Mouse (Mus musculus) embryonic stem cell, embryonic (primary cell): ENCODE measurements around the gene Zbtb20.

Experiments used
- CTCF ChIA-PET, 4 experiments: fragments of 300-600 bp in 2 of 4; fragments of 350-600 bp in 2 of 4; sonication (Branson Sonifier 250); formaldehyde crosslinking; loops; one replicate each; lab custom pipeline; 2022; ENCODE audit warnings: inconsistent platforms in 2 of 4; lab: Charles Lee
- POLR2A ChIA-PET, 4 experiments: fragments of 300-600 bp in 2 of 4; fragments of 350-600 bp in 2 of 4; sonication (Branson Sonifier 250); formaldehyde crosslinking; loops; one replicate each; lab custom pipeline; 2022; ENCODE audit warnings: antibody characterized with exemption in 4 of 4, inconsistent platforms in 1 of 4; lab: Charles Lee

The Zbtb20 gene

GRCm38 (mm10) chr16:43328221-43328620 is 452.5 kb downstream of the Zbtb20 start:
- CTCF ChIA-PET, result no interaction called here
- POLR2A ChIA-PET, result no interaction called here

GRCm38 (mm10) chr16:43330206-43330605 is 454.5 kb downstream of the Zbtb20 start:
- ChIA-PET POLR2A (no interaction called here), CTCF (no interaction called here)

GRCm38 (mm10) chr16:43331440-43331839 is 455.8 kb downstream of the Zbtb20 start:
- CTCF ChIA-PET, result no interaction called here
- POLR2A ChIA-PET, result no interaction called here

DNA sequence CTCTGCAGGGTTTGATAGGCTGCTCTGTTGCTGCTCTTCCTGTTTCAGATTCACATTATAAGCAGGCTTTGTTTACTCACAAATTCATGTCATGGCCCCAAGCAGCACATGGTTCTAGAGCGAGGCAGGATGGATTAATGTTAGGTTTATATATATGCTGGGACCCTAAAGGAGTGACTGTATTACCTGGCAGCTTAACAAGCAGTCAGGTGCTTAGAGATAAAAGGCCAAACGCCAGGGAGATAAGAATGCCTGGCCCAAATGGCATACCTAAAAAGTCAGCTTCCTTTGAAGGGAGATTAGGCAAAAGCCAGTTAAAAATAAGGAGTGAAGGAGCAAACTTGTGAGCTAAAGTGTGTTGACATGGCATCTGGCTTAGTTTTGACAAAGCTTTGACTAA is 457.1 kb downstream of the Zbtb20 start:
- CTCF ChIA-PET, result interaction anchor here in 1 of 4 experiments (0.7 kb wide), 1 partner anchor 1835 kb away, joined by 4 read pairs; no protein-coding TSS in a partner anchor
- POLR2A ChIA-PET, result no interaction called here

DNA sequence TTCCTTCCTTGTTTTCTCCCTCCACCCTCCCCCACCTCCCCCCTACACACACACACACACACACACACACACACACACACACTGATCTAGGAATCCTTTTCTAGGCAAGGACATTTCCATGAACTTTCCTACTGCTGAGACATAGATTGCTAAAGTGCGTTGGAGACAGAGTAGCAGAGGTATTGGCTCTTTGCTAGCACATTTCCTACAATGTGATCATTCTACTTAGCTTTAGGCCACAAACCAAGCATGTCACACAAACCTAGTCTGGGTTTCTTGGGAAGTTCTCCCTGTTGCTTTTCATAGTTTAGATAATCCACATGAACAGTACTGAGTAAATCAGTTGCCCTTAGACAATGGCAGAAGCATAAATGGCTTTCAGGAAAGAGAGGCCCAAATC is 457.6 kb downstream of the Zbtb20 start:
- CTCF ChIA-PET, result no interaction called here
- POLR2A ChIA-PET, result no interaction called here

- ChIA-PET POLR2A (no interaction called here), CTCF (interaction anchor here in 1 of 4 experiments (1.3 kb wide), 1 partner anchor 1170 kb away, joined by 3 read pairs; no protein-coding TSS in a partner anchor)
Observed at GRCm38 (mm10) chr16:43334411-43335150, 458.9 kb downstream of the Zbtb20 start.

GRCm38 (mm10) chr16:43335151-43335823 is 459.6 kb downstream of the Zbtb20 start:
- POLR2A ChIA-PET, result no interaction called here

GRCm38 (mm10) chr16:43335824-43336215 is 460.1 kb downstream of the Zbtb20 start:
- ChIA-PET CTCF (no interaction called here), POLR2A (no interaction called here)

More at GRCm38 (mm10) chr16:43335151-43335823, 459.6 kb downstream of the Zbtb20 start:
- CTCF ChIA-PET, result interaction anchor here in 1 of 4 experiments (1.3 kb wide), 1 partner anchor 1171 kb away, joined by 3 read pairs; no protein-coding TSS in a partner anchor

- ChIA-PET CTCF (no interaction called here), POLR2A (no interaction called here)
Observed at GRCm38 (mm10) chr16:43340712-43341111, 465.0 kb downstream of the Zbtb20 start.

DNA sequence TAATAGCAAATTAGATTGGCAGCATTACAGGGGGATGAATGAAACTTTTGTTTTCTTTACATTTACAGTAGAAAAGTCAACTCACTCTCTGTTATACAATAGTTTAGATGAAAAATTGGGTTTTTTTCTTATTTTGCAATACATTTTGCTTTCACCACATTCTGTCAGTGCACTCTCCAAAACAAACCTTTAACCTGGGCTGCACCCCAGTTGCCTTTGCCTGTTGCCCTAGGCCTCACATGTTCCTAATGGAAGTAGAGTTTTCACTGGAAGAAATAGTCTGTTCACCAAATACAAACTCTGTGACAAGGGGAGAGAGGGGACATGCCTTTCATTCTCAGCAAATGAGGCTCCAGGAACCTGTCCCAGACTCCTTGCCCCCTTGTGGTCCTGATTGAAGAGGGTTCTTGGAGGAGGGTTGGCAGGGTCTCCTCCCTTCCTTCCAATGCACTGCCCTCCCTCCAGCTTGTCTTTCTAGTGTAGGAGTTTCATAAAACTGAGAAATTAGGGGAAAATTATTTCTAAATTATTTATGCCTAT is 466.3 kb downstream of the Zbtb20 start:
- CTCF ChIA-PET, result no interaction called here
- POLR2A ChIA-PET, result no interaction called here

- ChIA-PET CTCF (no interaction called here), POLR2A (no interaction called here)
Observed at GRCm38 (mm10) chr16:43346094-43346493, 470.4 kb downstream of the Zbtb20 start.

DNA sequence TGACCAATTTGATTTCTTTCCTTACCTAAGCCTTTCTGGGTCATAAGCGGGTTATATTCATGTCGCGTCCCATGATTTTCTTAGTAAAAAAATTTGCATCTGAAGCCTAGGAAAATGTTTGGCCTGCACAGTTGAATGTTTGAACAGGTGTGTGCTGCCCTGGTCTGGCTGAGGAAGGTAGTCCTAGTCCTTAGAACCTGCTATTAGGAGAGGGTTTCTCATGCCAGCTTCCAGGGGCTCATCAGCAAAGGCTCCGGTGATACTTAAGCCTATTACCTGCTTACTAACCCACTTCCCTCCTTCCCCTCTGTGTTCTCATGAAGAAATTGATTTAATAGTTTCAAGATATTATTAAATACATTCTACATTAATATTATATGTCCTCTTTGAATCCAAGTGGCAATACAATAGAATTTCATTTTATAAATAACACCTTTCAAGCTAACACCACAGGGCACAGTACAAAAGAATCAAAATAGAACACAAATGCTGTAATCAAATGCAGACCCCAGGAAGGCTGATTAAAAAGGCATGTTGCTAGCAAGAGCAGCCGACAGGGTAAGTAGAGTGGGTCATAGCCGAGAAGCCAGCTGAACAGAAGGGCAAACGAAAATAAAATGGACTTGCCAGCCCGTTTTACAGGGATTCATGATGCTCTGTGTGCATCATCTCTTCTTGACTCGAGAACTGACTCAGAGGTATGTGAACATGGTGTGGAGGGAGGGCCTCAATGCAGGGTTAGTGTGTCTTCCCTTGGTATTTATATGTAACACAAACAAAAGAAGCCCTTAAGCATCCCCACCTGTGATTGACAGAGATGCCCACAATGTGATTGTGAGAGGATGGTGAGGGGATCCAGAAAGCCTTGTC is 480.3 kb downstream of the Zbtb20 start:
- CTCF ChIA-PET, result no interaction called here
- POLR2A ChIA-PET, result no interaction called here

DNA sequence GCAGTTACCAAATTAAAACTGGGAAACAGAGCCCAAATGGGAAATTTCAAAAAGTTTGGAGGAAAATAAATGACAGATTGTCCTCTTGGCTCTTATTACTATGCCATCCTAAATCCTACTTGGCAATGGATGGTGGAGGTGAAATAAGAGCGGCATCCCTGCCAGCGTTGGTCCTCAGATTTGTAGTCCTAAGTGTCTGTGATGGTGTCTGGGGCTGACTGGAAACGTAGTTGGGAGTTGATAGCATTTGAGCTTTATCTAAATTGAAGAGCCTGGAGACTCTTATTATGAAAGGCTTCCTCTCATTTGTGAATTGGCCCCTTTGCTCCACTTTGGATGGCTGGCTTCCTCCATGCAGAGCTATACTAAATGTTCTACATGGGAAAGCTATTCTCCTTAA is 483.9 kb downstream of the Zbtb20 start:
- CTCF ChIA-PET, result no interaction called here
- POLR2A ChIA-PET, result no interaction called here

DNA sequence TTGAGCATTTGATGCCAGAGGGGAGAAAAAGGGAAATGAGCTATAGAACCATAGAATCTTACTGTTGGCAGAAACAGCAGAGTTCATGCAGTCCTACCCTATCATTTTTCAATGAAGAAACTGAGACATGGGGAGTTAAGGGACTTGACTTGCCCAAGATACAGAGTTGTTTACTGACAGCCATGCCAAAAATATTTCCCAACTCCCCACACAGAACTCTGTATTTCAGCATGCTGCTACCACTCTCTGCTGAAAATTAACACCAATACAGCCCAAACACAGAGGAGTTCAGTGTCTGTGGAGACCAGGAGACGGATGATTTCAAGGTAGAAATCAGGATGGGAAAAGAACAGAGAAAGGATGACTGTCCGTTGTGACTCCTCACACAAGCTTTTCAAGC is 484.4 kb downstream of the Zbtb20 start:
- ChIA-PET CTCF (no interaction called here), POLR2A (interaction anchor here in 1 of 4 experiments (1.4 kb wide), 1 partner anchor 10 kb away, joined by 3 read pairs; no protein-coding TSS in a partner anchor)

- ChIA-PET POLR2A (interaction anchor here in 1 of 4 experiments (1.4 kb wide), 1 partner anchor 9 kb away, joined by 3 read pairs; no protein-coding TSS in a partner anchor), CTCF (interaction anchor here in 1 of 4 experiments (0.8 kb wide), 1 partner anchor 12 kb away, joined by 3 read pairs; no protein-coding TSS in a partner anchor)
Observed at GRCm38 (mm10) chr16:43360838-43361480, 485.3 kb downstream of the Zbtb20 start.

GRCm38 (mm10) chr16:43362651-43363300 is 487.1 kb downstream of the Zbtb20 start:
- ChIA-PET POLR2A (no interaction called here), CTCF (interaction anchor here in 1 of 4 experiments (1.0 kb wide), 1 partner anchor 1198 kb away, joined by 3 read pairs; no protein-coding TSS in a partner anchor)

GRCm38 (mm10) chr16:43363316-43363715 is 487.6 kb downstream of the Zbtb20 start:
- ChIA-PET POLR2A (no interaction called here), CTCF (interaction anchor here in 1 of 4 experiments (1.0 kb wide), 1 partner anchor 1198 kb away, joined by 3 read pairs; no protein-coding TSS in a partner anchor)
